Mouse (Mus musculus) heart, adult 2 months (tissue): ENCODE results near the gene Hist1h2aa.

Experiments
- CTCF ChIP-seq: fragments of 200-600 bp; IDR thresholded peaks from 2 replicates; pipeline ENCODE4 v1.8.1; 2022; ENCODE audit warnings: antibody characterized with exemption, mild to moderate bottlenecking, moderate library complexity
- EP300 ChIP-seq: fragments of 200-500 bp; IDR thresholded peaks from 2 replicates; pipeline ENCODE4 v1.6.1; 2011; ENCODE audit warnings: low read depth, low read length, control low read depth; ENCODE audit not compliant: insufficient read depth
- POLR2A ChIP-seq: fragments of 200-500 bp; IDR thresholded peaks from 2 replicates; pipeline ENCODE4 v1.6.1; 2011; ENCODE audit warnings: mild to moderate bottlenecking, low read depth, low read length, control low read depth; ENCODE audit not compliant: insufficient read depth

GRCm38 (mm10) chr13:23885540-23885939 is 48.7 kb upstream of the Hist1h2aa start:
- TF ChIP-seq POLR2A: no peak
- TF ChIP-seq EP300: no peak
- peak; percentile 51 for TF ChIP-seq CTCF
